Mouse (Mus musculus) myocyte (in vitro differentiated cells): Measurements from ENCODE around the gene Trnau1ap. TPM values are rescaled to one million over a fixed set of nuclear protein-coding genes. Genes with fewer than 3 reads are reported as not detected.

Source experiments
- H3K27me3 ChIP-seq: one replicate; pipeline ENCODE4 v1.6.1; 2011; ENCODE audit not compliant: control insufficient read depth, insufficient read depth, insufficient read length
- H3K36me3 ChIP-seq: one replicate; pipeline ENCODE4 v1.6.1; 2011; ENCODE audit not compliant: control insufficient read depth, insufficient read depth
- H3K4me2 ChIP-seq: one replicate; pipeline ENCODE4 v1.6.1; 2011; ENCODE audit warnings: low read depth, control low read depth
- H3K4me3 ChIP-seq: one replicate; pipeline ENCODE4 v1.5.1; 2011; ENCODE audit warnings: mild to moderate bottlenecking, control low read depth, moderate library complexity
- H3K79me2 ChIP-seq: one replicate; pipeline ENCODE4 v1.6.1; 2011; ENCODE audit not compliant: control insufficient read depth, insufficient read depth
- H3ac ChIP-seq: one replicate; pipeline ENCODE4 v1.6.1; 2011; ENCODE audit not compliant: control insufficient read depth, insufficient read length
- CEBPB ChIP-seq: IDR thresholded peaks from 2 replicates; pipeline ENCODE4 v1.6.1; 2011; ENCODE audit warnings: mild to moderate bottlenecking, moderate library complexity; ENCODE audit not compliant: poor library complexity, insufficient read depth, severe bottlenecking
- E2F4 ChIP-seq: IDR thresholded peaks from one replicate; pipeline ENCODE4 v1.6.1; 2011; ENCODE audit warnings: mild to moderate bottlenecking, control low read depth, moderate library complexity; ENCODE audit not compliant: insufficient read depth
- MAX ChIP-seq: IDR thresholded peaks from one replicate; pipeline ENCODE4 v1.6.1; 2011; ENCODE audit warnings: low read depth, mild to moderate bottlenecking, control low read depth
- MYOD1 ChIP-seq, 3 experiments: IDR thresholded peaks; one replicate each; pipeline ENCODE4 v1.6.1; 2011; ENCODE audit warnings: control low read depth in 2 of 3, low read depth in 2 of 3, mild to moderate bottlenecking in 2 of 3, moderate library complexity in 1 of 3; ENCODE audit not compliant: insufficient read length in 2 of 3, control insufficient read depth in 1 of 3
- MYOG ChIP-seq, 3 experiments: IDR thresholded peaks; one replicate each; pipeline ENCODE4 v1.6.1; 2011; ENCODE audit warnings: control low read depth in 2 of 3, low read depth in 2 of 3, mild to moderate bottlenecking in 2 of 3; ENCODE audit not compliant: insufficient read length in 2 of 3, control insufficient read depth in 1 of 3, insufficient read depth in 1 of 3
- POLR2A ChIP-seq: IDR thresholded peaks from one replicate; pipeline ENCODE4 v1.6.1; 2011; ENCODE audit warnings: low read depth, mild to moderate bottlenecking, control low read depth, moderate library complexity; ENCODE audit not compliant: insufficient read length
- POLR2AphosphoS2 ChIP-seq: IDR thresholded peaks from one replicate; pipeline ENCODE4 v1.6.1; 2011; ENCODE audit warnings: low read depth, control low read depth; ENCODE audit not compliant: insufficient read length
- REST ChIP-seq: IDR thresholded peaks from one replicate; pipeline ENCODE4 v1.6.1; 2011; ENCODE audit warnings: mild to moderate bottlenecking, control low read depth, moderate library complexity; ENCODE audit not compliant: insufficient read depth, insufficient read length
- SRF ChIP-seq: IDR thresholded peaks from one replicate; pipeline ENCODE4 v1.6.1; 2011; ENCODE audit warnings: low read depth; ENCODE audit not compliant: control insufficient read depth, insufficient read length
- TCF12 ChIP-seq: IDR thresholded peaks from one replicate; pipeline ENCODE4 v1.6.1; 2011; ENCODE audit warnings: mild to moderate bottlenecking, control low read depth; ENCODE audit not compliant: poor library complexity, insufficient read depth, severe bottlenecking
- TCF3 ChIP-seq: IDR thresholded peaks from one replicate; pipeline ENCODE4 v1.6.1; 2011; ENCODE audit warnings: low read depth, control low read depth; ENCODE audit not compliant: insufficient read length
- USF1 ChIP-seq: IDR thresholded peaks from one replicate; pipeline ENCODE4 v1.6.1; 2011; ENCODE audit warnings: low read depth, mild to moderate bottlenecking, control low read depth, moderate library complexity
- polyA plus RNA-seq: library from polyadenylated mRNA; unstranded; fragments of >200 nt; fragmentation: generic; extraction: Trizol; gene quantifications from one replicate; pipeline ENCODE4 v1.2.1, GENCODE M21; 2012; ENCODE audit warnings: missing spikeins

The Trnau1ap gene
- 51.6 TPM for polyA plus RNA-seq

DNA sequence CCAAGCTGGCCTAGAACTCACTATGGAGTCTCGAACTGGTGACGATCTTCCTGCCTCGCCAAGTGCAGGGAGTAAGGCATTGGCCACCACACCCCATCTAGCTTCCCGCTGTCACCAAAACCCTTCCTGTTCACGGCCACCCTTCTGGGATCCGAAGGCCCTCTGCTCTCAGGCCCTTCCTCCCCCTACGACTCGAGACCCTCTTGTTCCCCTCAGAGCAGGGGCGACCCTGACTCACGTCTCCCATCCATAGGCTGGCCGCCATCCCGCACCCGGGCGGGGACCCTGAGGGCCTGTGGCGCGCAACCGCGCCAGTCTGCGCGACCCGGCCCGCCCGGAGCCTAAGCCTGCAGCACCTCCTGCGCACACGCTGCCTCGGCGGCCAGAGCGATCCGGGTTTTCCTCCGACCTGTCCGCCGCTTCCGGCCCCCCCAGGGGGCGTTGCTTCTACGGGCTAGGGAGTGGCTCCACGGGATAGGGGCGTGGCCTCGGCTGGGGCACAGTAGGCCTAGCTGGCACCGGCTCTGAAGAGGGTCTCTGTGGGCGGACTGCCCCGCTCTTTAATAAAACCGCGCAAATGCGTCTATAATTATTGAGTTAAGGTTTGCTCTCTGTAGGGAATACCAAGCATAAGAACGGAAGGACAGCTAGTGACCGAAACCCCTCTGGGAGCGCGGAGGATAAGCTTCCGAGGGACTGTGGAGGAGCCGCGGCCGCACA, at the start of gene Trnau1ap:
Trnau1ap (minus strand) TSS at position 424 of the 720 bp plus-strand sequence.
- peak within 1 kb of the TSS; percentile 36 for H3ac ChIP-seq
- no peaks in the 10 kb centered on the region for H3K27me3 ChIP-seq
- H3K4me3 ChIP-seq, result peak within 1 kb of the TSS; percentile 76
- H3K4me2 ChIP-seq, result peak within 1 kb of the TSS; percentile 90
- peaks cover 20% of the 10 kb centered on the region for H3K36me3 ChIP-seq
- peaks cover 15% of the 10 kb centered on the region for H3K79me2 ChIP-seq
- TF ChIP-seq MAX (no peak), CEBPB (no peak), TCF12 (no peak), POLR2AphosphoS2 (peak; percentile 91), E2F4 (no peak), MYOG (IDR thresholded peaks at IDR 0.05; ENCODE audit: control insufficient read depth in 1 of 3, insufficient read depth in 1 of 3, insufficient read length in 2 of 3, low read depth in 2 of 3) (no peak), POLR2A (peak; percentile 94), USF1 (no peak), MYOD1 (IDR thresholded peaks at IDR 0.05; ENCODE audit: control insufficient read depth in 1 of 3, insufficient read length in 2 of 3, low read depth in 2 of 3) (peak in 1 of 3 experiments; percentile 20), SRF (no peak), REST (no peak), TCF3 (no peak)

DNA sequence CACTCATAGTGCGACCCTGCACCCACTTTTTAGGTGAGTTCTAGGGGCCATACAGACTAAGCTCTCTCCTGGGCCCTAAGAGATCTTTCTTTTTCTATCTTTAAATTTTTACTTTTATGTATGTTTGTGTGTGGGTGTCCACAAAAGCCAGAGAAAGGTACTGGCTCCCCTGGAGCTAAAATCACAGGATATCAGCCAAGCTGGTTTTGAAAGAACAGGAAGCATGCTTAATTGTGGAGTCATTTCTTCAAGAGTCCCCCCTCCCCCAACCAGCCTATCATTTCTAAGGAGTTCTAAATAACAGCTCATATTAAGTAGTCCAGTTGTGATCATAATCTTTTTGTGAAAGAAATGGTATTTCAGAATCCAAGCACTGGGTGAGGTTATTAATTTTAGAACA, 44.5 kb upstream of the Trnau1ap start:
- H3K36me3 ChIP-seq, result peaks cover 59% of the 10 kb centered on the region
- H3K79me2 ChIP-seq, result no peaks in the 10 kb centered on the region
- no peak overlapping the region for H3ac ChIP-seq
- H3K27me3 ChIP-seq, result no peaks in the 10 kb centered on the region
- no peak for TF ChIP-seq TCF3
- TF ChIP-seq CEBPB, result no peak
- TF ChIP-seq REST, result no peak
- TF ChIP-seq POLR2A, result no peak
- no peak for TF ChIP-seq E2F4
- no peak for TF ChIP-seq USF1
- TF ChIP-seq MYOG (IDR thresholded peaks at IDR 0.05; ENCODE audit: control insufficient read depth in 1 of 3, insufficient read depth in 1 of 3, insufficient read length in 2 of 3, low read depth in 2 of 3), result no peak
- TF ChIP-seq MYOD1 (IDR thresholded peaks at IDR 0.05; ENCODE audit: control insufficient read depth in 1 of 3, insufficient read length in 2 of 3, low read depth in 2 of 3), result no peak
- TF ChIP-seq MAX, result no peak
- no peak for TF ChIP-seq POLR2AphosphoS2
- no peak overlapping the region for H3K4me3 ChIP-seq
- H3K4me2 ChIP-seq, result no peak overlapping the region

DNA sequence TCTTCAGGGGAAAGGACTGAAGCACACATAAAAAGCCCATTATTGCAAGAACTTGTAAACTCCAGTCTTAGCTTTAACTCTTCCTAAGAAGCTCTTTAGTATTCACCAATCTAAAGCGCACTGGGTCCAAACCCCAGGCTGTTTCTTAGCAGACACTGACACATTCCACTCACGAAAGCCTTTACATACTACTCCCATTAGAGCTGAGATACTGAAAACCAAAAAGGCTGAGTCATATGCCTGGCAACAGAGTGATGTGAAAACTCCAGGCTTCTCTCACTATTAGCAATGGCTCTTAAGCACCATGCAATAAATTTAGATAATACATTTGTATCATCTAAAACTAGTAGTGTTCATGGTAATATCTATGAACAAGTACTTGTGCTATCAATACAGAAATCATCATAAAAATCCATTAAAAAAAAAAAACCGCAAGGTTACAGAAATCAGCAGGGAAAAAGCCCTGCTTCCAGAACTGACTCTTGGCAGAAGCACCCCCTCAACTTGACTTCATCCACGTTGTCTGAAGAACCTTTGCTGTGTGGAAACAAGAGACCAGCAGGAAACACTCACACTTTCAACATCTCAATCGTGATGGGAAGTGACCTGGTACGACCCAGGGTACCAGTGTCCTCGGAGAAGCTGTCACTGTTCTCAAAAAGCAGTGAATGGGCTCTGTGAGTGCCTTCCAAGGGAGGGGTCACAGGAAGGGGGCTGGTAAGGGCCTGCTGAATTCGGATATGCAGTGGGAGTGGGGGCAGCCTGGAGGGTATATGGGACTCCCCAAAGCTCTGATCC, 40.8 kb upstream of the Trnau1ap start:
- no peaks in the 10 kb centered on the region for H3K79me2 ChIP-seq

DNA sequence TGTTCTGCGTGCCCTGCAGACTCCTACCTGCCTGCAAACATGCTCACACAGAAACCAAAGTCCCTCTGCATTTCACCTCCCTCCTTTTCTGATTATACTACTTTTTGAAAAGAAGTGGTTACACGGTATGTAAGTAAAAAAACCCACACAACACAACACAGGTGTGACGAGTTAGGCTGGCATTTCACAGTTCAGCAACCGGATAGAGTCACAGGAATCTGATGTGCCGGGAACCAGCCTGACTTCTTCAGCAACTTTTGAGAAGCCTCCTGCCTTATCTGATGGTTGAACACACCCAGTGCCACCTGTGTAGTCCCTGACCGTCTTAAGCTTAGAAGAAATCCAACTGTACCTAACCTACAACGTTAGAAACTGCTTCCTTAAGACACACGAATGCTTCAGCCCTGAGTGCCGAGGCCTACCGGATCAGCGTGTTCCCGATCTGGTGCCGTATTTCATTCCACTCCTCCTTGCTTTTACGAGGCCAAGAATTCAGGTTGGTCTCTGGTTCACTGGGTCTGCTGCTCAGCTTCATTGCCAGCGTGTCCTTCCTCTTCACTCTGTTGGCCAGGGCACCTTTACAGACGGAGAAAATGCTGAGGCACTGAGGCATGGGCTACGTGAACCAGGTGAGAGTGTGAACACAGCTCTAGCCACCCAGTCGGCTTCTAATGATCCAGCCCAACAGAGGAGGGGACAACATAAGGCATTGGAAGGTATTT, 38.3 kb upstream of the Trnau1ap start:
- TF ChIP-seq SRF (no peak), MYOG (IDR thresholded peaks at IDR 0.05; ENCODE audit: control insufficient read depth in 1 of 3, insufficient read depth in 1 of 3, insufficient read length in 2 of 3, low read depth in 2 of 3) (no peak), E2F4 (no peak), CEBPB (no peak), MAX (no peak), POLR2AphosphoS2 (no peak), USF1 (no peak), TCF12 (no peak), REST (no peak), MYOD1 (IDR thresholded peaks at IDR 0.05; ENCODE audit: control insufficient read depth in 1 of 3, insufficient read length in 2 of 3, low read depth in 2 of 3) (no peak)
- Histone ChIP-seq H3K4me3 (no peak overlapping the region), H3ac (no peak overlapping the region), H3K27me3 (no peaks in the 10 kb centered on the region), H3K36me3 (peaks cover 80% of the 10 kb centered on the region), H3K79me2 (no peaks in the 10 kb centered on the region), H3K4me2 (no peak overlapping the region)

More for the DNA sequence above, 40.8 kb upstream of the Trnau1ap start:
- Histone ChIP-seq H3K27me3 (no peaks in the 10 kb centered on the region), H3ac (no peak overlapping the region), H3K4me2 (no peak overlapping the region), H3K36me3 (peaks cover 71% of the 10 kb centered on the region), H3K4me3 (no peak overlapping the region)
- TF ChIP-seq REST (no peak), MYOG (IDR thresholded peaks at IDR 0.05; ENCODE audit: control insufficient read depth in 1 of 3, insufficient read depth in 1 of 3, insufficient read length in 2 of 3, low read depth in 2 of 3) (no peak), POLR2A (no peak), SRF (no peak), CEBPB (no peak), USF1 (no peak), MYOD1 (IDR thresholded peaks at IDR 0.05; ENCODE audit: control insufficient read depth in 1 of 3, insufficient read length in 2 of 3, low read depth in 2 of 3) (no peak), MAX (no peak), TCF12 (no peak), POLR2AphosphoS2 (no peak), TCF3 (no peak), E2F4 (no peak)
